Mouse (Mus musculus) gastrocnemius, postnatal 36 days (tissue): ENCODE results near the gene Kcnt2. TPM values are rescaled to one million over a fixed set of nuclear protein-coding genes. Genes with fewer than 3 reads are reported as not detected.

Experiments used
- DNase-seq, 2 experiments: peaks; one replicate each; pipeline ENCODE4 v3.0.0; 2022
- intact Hi-C: fragments of 180-260 bp; cut with DNase I; formaldehyde crosslinking; loops from one replicate; pipeline ENCODE4 v1.15.1; 2025
- total RNA-seq, 2 experiments: library from RNA; stranded (reverse); gene quantifications; 2 replicates each; pipeline ENCODE4 v1.2.3; 2021

The Kcnt2 gene
- total RNA-seq, 2 experiments from 2014 or later, result 0.33 to 0.64 TPM

DNA sequence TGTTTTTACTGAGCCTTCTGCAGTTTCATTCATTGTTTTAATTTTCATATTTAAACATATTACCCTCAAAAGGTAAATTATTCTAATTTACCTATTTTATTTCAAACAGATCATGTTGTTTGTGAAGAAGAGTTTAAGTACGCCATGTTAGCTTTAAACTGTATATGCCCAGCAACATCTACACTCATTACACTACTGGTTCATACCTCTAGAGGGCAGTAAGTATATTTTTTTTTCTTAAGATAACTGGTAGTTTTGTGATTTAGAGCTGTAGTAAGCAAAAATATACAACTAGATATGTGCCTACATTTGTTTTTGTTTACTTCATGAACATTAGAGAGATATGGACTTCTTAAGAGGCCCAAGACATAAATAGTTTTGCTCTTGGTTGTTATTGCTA lies 238.1 kb downstream of the Kcnt2 start:
- intact Hi-C loops, result no loop called here
- DNase-seq, result no peak

DNA sequence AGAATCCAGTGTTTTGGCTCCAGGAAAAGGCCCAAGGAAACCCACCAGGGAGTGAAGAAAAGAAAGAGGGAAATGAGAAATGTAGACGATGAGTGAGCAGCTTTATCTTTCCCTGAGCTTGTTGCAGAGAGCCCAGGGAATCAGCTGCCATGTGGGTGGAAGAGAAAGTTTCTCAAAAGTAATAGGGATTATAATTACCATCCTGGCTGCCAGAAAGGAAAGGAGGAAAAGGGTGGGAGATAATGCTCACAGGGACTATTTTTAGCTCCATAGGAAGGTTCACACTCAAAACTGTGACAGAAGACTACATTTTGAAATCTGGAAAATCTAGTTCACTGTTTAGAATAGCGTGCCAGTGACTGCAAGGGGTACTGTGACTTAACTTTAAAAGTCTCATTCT lies 243.9 kb downstream of the Kcnt2 start:
- intact Hi-C loops, result no loop called here
- DNase-seq, result no peak

DNA sequence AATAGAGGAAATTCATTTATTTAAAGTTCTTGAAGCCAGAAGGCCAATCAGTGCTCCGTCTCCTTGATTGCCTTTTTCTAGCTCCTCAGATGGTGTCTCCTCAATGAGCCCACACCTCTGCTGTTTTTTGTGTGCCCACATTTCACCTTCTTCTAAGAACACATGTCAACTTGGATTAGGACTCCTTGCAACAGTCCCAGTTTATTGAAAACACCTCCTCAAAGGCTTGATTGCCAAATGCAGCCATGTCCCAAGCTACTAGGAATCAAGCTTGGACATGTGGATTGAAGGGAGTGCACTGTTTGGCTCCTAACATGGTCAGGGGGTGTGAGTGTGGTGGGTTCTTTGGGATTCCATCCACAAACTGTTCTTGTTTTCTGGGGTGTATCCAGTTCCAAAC lies 245.4 kb downstream of the Kcnt2 start:
- intact Hi-C loops, result no loop called here
- no peak for DNase-seq

DNA sequence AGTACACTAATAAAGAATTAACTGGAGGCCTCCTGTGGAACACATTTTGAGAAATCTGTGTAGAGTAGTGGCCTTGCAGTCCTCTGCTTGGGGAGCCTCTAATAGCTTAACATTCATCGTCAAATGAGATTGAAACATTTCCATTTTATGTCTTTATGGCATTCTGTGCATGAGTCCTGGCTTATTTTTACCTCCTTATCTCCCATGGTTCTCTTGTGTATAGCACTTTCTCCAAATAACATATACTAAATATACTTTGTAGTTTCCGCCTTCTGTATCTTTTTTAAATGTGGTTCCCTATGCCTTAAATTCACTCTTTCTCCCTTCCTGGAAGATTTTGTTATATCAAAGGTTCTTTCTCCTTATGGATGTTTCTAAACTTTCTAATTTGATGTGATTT lies 246.3 kb downstream of the Kcnt2 start:
- no peak for DNase-seq
- intact Hi-C loops, result no loop called here

DNA sequence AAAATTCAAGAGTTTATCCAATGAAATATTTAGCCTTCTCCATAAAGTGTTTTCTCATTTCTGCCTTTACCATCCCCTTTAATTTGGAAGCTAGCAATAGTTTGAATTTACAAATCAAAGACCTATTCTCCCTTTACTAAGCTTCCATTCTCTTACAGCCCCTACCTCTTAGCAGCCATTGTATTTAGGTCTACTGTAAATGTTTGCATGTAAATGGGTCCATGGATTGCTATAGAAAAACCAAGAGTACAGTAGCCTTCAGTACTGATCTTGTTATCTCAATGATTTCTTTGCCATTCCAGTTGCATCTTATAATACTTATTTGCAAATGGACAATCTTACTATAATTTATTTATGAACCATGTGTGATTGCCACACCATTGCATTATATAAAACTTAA lies 267.5 kb downstream of the Kcnt2 start:
- intact Hi-C loops, result no loop called here

DNA sequence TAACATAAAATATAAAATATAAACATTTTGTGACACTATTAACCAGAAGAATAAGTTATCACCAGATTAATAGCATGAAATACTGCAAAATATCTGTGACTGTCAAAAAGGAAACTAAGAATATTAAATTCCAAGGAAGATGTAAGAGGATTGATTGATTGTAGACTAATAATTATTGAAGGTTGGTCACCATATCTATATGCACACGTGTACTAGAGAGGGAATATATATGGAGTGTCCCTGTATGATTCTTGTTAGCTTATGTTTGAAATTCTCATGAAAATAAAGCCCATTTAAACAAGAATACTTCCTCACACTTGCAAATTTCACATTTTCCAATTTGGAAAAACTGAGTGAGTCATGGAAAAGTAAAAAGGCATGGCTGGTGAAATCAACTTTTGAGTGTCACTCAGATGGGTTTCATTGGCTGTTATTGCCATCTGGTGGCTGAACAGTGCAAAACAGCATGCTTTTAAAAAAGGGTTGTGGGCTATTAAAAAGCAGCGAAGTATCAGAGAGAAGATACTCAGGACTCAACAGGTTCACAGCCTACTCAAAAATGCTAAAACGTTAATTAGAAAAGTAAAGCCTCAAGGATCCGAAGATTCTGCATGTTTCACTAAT lies 285.4 kb downstream of the Kcnt2 start:
- DNase-seq, result no peak
- intact Hi-C loops, result loop anchor here (5.0 kb wide), 1 partner anchor 359 kb away; no protein-coding TSS in a partner anchor

More for the DNA sequence above, 267.5 kb downstream of the Kcnt2 start:
- DNase-seq, result no peak

DNA sequence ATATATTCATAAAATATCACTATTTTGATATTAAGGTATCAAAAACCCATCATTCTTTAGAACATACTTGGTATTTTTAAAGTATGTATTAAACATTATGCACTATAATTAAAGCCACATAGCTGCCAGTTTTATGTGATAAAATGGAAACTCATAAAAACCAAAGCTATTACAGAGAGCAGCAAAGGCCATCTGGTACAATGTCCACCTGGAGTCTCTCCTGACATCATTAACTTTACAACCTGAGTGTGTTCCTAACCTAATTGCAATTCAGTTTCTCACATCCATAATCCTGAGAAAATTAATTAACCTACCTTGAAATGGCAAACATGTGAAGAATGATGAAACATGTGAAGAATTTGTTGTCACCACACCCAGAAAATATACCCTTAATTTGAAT lies 288.9 kb downstream of the Kcnt2 start:
- DNase-seq, result no peak
- intact Hi-C loops, result loop anchor here (5.0 kb wide), 1 partner anchor 363 kb away; no protein-coding TSS in a partner anchor

DNA sequence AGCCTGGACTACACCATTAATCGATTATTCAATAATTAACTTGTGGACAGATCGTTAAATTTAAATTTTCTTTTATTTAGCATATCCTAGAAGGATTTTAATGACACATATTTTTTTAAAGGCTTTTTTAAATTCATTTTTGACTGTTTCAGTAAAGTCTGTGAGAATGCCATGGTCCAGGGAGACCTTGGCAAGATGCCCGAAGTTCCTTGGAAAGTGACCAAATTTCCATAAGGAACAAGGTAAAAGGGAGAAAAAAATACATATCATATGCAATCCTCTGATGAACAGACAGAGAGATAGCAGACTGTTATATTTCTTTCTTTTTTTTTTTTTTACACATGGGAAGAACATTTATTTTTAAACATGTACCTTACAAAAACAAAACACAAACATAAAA lies 296.1 kb downstream of the Kcnt2 start:
- no peak for DNase-seq
- intact Hi-C loops, result no loop called here

DNA sequence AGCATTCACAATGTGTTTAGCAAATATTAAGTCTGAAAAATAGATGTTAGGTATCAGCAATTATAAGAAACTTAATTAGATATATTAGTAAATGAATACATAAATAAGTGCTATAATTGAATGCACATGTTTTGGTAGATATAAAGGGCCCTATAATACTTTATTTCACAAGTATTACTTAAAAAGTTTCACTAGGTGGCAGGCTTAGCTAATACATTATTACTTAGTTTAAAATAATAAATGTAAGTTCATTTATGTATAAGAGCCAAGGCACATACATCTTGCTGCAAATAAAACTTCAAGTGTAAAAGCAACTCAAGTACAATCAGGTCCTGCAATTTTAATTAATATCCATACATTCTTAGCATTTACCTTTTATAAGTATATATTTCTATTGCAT lies 302.8 kb downstream of the Kcnt2 start:
- intact Hi-C loops, result no loop called here
- DNase-seq, result no peak

DNA sequence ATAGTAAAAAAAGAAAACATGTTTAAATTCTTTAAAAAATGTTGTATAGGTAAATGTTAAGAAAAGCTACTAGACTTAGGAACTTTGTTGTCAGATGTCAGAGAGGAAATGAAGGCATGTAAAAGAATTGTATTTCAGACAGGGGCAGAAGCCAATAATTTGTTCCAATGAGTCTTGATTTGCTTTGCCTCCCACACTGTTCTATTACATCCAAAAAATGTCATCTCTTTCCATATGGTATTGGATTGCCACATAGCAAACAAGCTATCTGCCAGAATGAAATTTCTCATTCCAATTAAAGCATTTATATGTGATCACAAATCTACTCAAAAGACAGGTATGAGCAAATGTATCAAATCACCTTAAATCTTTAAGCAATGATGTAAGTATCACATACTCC lies 314.8 kb downstream of the Kcnt2 start:
- no peak for DNase-seq
- intact Hi-C loops, result no loop called here

DNA sequence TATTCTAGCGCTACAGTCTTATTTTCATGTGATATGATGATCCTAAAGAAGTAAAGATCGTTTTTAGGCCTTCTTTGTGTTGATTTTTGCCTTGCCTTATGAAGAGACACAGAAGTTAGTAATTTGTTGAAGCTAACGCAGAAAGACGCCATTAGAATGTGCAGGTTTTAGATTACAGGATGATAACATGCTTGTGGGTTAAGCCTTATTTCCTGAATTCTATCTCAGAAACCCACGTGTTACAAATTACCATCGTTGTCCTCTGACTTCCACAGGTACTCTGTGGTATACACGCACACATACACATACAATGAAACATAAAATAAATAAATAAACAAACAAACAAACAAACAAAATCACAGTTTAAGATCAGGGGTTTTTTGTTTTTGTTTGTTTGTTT lies 326.2 kb downstream of the Kcnt2 start:
- intact Hi-C loops, result no loop called here

DNA sequence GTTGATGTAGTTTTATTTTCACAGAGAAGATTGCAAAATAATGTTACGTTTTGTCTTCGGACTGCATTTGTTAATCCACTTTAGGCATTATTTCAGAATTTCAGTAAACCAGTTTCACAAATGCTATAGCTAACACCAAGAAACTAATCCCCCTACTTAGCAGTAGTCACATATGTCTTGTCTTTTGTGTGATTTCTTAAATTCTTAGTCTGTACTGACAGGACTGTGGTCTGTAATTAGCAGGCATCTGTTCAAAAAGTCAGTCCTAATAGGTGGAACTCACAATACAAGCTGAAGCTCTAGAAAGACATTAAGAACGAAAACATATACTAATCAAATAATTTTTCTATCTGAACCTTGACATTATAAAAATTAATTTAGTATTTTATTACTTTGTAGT lies 332.6 kb downstream of the Kcnt2 start:
- DNase-seq, result no peak
- intact Hi-C loops, result no loop called here

More for the DNA sequence above, 326.2 kb downstream of the Kcnt2 start:
- DNase-seq, result no peak

DNA sequence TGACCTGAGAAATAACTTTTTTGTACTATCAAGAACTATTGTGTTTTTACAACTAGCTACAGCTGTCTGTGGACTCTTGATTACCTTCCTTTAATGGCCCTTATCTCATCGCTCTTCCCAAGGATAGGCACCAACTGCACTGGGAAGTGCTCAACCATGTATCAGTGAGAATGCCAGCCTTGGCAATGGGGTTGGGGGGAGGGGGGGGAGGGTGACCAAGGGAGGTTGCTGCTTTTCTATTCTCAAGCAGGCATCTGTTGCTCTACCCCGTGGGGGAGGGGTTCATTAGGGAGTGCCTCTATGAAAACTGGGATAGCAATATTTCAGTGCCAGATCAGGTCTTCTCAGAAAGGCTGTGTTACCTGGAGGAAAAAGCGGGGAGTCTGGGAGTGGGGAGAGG lies 342.3 kb downstream of the Kcnt2 start:
- intact Hi-C loops, result no loop called here
- no peak for DNase-seq

DNA sequence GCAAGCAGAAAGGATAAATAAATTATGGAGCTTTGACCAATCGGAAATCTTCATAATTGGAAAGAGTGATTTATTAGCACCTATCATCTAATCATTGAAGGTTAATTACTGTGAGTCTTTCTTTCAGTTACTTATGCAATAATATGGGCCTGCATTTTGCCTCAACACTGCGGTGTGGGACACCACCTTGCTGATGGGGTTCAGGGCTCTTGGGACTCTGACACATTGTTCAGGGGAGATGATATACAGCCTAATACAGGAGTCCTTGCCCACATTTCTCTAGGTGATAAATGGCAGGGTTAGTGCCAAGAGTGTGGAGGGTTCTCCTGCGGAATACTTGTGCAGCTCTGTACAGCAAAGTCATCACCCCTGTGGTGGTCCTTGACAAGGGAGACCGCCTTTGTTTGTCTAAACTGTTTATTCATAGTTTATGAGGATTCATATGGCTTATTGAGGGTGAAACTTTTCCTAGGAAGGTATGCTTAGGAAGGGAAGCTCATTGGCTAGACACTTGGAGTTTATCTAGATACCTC lies 362.9 kb downstream of the Kcnt2 start:
- no peak for DNase-seq
- intact Hi-C loops, result no loop called here

DNA sequence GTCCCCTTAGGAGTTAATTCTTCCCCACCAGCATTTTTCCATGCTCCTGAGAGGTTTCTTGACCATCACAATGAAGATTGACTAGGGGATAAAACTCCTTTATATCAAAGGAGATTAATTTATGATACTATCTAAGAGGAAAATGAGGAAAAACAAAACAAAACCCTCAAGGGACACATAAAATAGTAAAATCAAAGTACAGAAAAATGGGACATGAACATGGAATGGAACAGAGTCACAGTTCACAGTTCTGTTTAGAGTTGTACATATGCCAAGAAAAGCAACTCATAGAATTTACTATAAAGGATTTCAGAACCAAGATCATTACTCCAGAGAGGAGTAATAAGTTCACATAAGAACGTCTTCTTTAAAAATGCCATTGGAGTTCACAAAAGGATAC lies 367.1 kb downstream of the Kcnt2 start:
- no peak for DNase-seq
- intact Hi-C loops, result no loop called here

DNA sequence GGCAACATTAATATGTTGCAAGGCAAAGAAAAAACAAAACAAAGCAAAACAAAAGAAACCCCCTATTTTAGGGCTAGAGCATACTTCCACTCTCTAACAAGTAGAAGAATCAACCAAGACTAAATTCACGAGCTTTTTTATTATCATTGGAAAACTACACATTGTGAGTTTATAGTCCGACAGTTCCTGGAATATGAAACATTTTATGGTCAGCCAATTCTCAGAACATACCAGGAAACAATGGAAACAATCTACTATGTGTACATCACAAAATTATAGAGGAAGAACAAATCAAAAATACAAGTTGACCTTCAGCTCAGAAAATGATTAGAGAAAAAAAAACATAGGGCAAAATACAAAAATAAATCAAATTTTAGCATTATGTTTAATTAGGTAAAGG lies 368.9 kb downstream of the Kcnt2 start:
- no peak for DNase-seq
- intact Hi-C loops, result no loop called here

DNA sequence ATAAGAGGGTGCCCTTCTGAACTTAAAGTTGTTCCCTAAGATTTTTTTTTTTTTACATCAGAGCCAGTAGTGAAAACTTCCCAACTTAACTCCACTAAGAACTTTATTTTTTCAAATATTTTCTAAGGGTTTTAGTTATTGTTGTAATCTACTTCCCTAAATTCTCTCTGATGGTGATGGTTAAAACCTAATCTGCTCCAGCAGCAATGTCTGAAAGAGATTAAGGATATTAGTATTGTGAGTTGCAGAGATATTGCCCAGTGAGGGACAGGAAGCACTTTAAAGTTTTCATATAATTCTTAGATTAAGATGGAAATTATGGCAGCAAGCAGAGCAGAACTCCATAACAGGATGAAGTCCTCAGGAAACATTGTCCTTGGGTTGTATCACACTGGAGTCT lies 372.2 kb downstream of the Kcnt2 start:
- intact Hi-C loops, result no loop called here
- no peak for DNase-seq

DNA sequence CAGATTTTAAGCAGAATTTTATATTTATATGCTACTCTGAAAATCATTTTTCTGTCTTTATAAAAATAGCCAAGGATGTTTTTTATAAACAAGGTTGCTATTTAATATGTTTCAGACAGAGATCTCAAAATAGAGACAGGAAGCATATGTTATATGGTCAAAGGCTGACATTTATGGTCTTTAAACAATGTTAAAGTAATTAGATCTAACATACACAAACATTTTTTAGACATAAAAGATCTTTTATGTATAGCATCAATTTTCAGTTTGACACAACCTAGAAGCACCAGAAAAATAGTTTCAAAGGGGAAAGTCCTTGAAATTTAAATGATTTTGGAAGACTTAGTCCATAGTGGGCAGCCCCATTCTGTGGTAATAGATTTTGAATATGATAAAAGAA lies 379.0 kb downstream of the Kcnt2 start:
- intact Hi-C loops, result no loop called here
- no peak for DNase-seq

DNA sequence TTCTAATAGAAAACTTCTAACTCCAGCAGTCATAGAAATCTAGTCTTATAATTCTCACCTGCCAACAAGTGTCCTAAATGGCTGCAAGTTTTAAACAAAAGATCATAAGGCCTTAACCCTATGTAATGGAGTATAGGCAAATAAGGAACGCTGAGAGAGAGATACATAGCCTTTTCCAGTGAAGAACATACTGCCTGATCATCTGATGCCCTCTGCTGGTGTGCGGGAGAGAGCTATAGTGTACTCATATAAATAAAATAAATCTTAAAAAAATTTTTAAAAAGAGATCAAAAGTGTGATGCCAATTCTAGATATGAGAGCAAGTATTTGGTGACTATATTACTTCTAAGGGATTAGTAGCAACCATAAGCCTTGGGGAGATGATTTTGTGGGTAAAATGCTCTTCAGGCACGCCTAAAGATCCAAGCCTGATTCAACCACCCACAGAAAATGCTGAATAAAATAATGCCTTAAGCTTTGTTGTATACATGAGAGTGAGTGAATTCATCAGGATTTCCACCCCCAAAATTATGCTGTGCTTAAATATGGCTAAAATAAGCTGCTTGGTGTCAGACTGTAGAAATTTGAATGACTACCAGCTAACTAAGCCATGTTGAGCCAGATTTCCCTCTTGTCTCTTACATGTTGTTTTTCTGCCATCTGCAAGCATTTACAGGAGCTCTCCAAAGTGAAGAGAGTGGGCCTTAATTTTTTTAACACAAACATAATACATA lies 413.8 kb downstream of the Kcnt2 start:
- intact Hi-C loops, result loop anchor here (10.0 kb wide), 2 partner anchors 485 to 1265 kb away; no protein-coding TSS in a partner anchor
- no peak for DNase-seq

DNA sequence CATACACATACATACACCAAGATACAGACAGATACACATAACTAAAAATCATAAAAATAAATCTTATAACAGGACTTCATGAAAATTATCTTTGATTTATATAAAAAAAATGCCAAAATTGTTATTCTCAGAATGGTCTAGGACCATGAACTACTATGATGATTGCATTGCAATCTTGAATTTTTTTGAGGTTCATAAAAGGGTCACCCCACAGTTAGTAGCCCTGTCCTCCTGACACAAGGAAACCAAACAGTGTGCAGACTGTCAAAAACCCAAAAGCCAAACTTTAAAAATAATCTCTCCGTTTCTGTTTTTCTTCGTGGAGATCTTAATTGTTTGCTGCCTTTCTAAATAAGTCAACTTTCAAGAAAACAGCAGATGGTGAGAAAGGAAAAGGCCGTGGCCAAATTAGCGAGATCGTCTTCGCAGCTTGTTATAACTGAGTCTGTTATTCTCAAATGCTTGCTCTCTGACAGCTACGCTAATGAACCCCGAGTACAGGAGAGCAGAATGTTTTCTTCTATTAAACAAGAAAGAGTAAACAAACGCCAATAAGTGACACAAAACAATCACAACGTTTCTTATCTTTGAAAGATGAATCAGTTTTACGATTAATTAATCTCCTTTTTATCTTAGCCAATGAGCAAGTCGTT lies 414.9 kb downstream of the Kcnt2 start:
- intact Hi-C loops, result loop anchor here (10.0 kb wide), 2 partner anchors 486 to 1266 kb away; no protein-coding TSS in a partner anchor
- no peak for DNase-seq

DNA sequence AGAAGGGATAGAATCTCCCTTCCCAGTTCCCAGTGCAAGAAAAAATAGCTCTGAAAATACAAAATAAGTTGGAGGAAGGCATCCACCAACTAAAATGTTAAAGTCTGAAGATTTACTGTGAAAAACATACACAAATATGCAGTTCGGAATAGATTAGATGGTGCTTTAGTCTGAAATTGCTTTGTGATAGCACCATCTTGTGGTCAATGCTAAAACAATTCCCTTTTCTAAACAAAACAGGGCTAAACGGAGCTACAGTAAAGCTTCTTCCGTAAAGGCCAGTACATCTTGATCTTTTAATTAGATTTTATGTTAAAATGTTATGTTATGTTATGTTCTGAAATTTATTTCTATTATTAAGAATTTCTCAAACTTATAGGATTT lies 415.4 kb downstream of the Kcnt2 start:
- no peak for DNase-seq
- intact Hi-C loops, result loop anchor here (10.0 kb wide), 2 partner anchors 487 to 1267 kb away; no protein-coding TSS in a partner anchor
